ENCODE assay signal across 21 mouse cellular contexts in genomic region chr5:91566591-91566990, GRCm38 (mm10). TPM values are rescaled to one million over a fixed set of nuclear protein-coding genes. Genes with fewer than 3 reads are reported as not detected.
A peak's percentile ranks its signal among the peaks of the same experiment; 100 is the strongest.
DNase-seq lines count a peak whose midpoint lies in the region; ATAC-seq and TF ChIP-seq lines count a peak whose summit lies in the region.
"Had no signal": no experiment of that assay in that cellular context is flagged by ENCODE, and none has a peak within 500 bp of the region (broad histone marks: within the 10 kb centered on the region; RNA-seq: fewer than 3 reads in every experiment).

No protein-coding gene starts in this region.

- H3K27me3 ChIP-seq in forebrain, postnatal 0 days (ENCODE audit: insufficient read depth, low read length), result no peaks in the 10 kb centered on the region
- H3K27me3 ChIP-seq: embryonic facial prominence, embryonic 13.5 days; lung, embryonic 15.5 days; midbrain, embryonic 15.5 days had no signal

- no peaks in the 10 kb centered on the region for H3K9me3 ChIP-seq in forebrain, postnatal 0 days (ENCODE audit: low read length)
- H3K9me3 ChIP-seq: embryonic facial prominence, embryonic 13.5 days; lung, embryonic 15.5 days; midbrain, embryonic 15.5 days had no signal

- H3K4me1 ChIP-seq in forebrain, postnatal 0 days (ENCODE audit: insufficient read depth), result no peaks in the 10 kb centered on the region
- H3K4me1 ChIP-seq: lung, embryonic 15.5 days; midbrain, embryonic 15.5 days had no signal

- intact Hi-C loops in gastrocnemius, adult 2 months (cut with DNase I), result no loop called here

- H3K4me3 ChIP-seq in gastrocnemius, adult 2 months, result no peak overlapping the region
- H3K4me3 ChIP-seq in forebrain, postnatal 0 days (ENCODE audit: low read depth, low read length), result no peak overlapping the region
- H3K4me3 ChIP-seq: embryonic facial prominence, embryonic 13.5 days; lung, embryonic 15.5 days; midbrain, embryonic 15.5 days had no signal

- peak overlapping the region; percentile 63 for H3K27ac ChIP-seq in gastrocnemius, adult 2 months
- no peak overlapping the region for H3K27ac ChIP-seq in forebrain, postnatal 0 days (ENCODE audit: low read depth, low read length)
- H3K27ac ChIP-seq: embryonic facial prominence, embryonic 13.5 days; hindbrain, embryonic 14.5 days; lung, embryonic 15.5 days; midbrain, embryonic 15.5 days had no signal

- H3K4me2 ChIP-seq in forebrain, postnatal 0 days (ENCODE audit: low read depth), result no peak overlapping the region
- H3K4me2 ChIP-seq: embryonic facial prominence, embryonic 13.5 days; hindbrain, embryonic 14.5 days; lung, embryonic 15.5 days; midbrain, embryonic 15.5 days had no signal

- TF ChIP-seq CTCF in gastrocnemius, adult 2 months (IDR thresholded peaks at IDR 0.05), result no peak
- TF ChIP-seq CTCF in forebrain, postnatal 0 days (IDR thresholded peaks at IDR 0.05; ENCODE audit: low read depth), result no peak

- peak; percentile 34 for DNase-seq in gastrocnemius, adult 2 months
- DNase-seq in gastrocnemius, postnatal 10 days, result no peak
- peak; percentile 59 for DNase-seq in 3T3-L1 (ENCODE audit: low read depth, low spot score)
- DNase-seq in adrenal gland, postnatal 14 days, result peak; percentile 34
- DNase-seq in layer of hippocampus, adult 18-20 months (ENCODE audit: low spot score in 2 of 2), result no peak
- DNase-seq in left cerebral cortex, adult 18-20 months (ENCODE audit: low spot score in 2 of 2), result no peak
- no peak for DNase-seq in forebrain, postnatal 0 days
- DNase-seq: B cell, adult 2 months; cerebellum, adult 8-10 months; gastrocnemius, postnatal 25 days; kidney, adult 18-20 months; kidney, postnatal 4 days; layer of hippocampus, postnatal 36 days; left cerebral cortex, postnatal 4 days; thymus, postnatal 25 days had no signal

- no peaks in the 10 kb centered on the region for H3K36me3 ChIP-seq in forebrain, postnatal 0 days (ENCODE audit: insufficient read depth)
- H3K36me3 ChIP-seq: embryonic facial prominence, embryonic 13.5 days; lung, embryonic 15.5 days; midbrain, embryonic 15.5 days had no signal

- peak; percentile 28; the same call in 1 of the 2 replicates for ATAC-seq in megakaryocyte-erythroid progenitor cell, adult 5-6 weeks (replicated peaks; ENCODE audit: low FRiP score, low TSS enrichment, poor library complexity, severe bottlenecking)
- ATAC-seq in forebrain, postnatal 0 days, result no peak
- ATAC-seq: forebrain, embryonic 16.5 days; midbrain, embryonic 15.5 days had no signal

- WGBS in forebrain, postnatal 0 days, result 79% methylated on average over 3 of the region's 3 CpGs

- H3K9ac ChIP-seq in forebrain, postnatal 0 days, result no peak overlapping the region
- H3K9ac ChIP-seq: embryonic facial prominence, embryonic 13.5 days; hindbrain, embryonic 14.5 days; lung, embryonic 15.5 days; midbrain, embryonic 15.5 days had no signal

RNA-seq across cellular contexts. Expression of gene Parm1, which starts 49.2 kb away (rescaled TPM):
- 10 to 100 TPM; 13.1 to 19.9 TPM for total RNA-seq in gastrocnemius, adult 2 months (2021)
- total RNA-seq in gastrocnemius, postnatal 10 days (2021), result 10 to 100 TPM; 13.7 to 14.2 TPM
- total RNA-seq in adrenal gland, postnatal 14 days (2021), result 57.0 and 61.0 TPM in 2 replicates
- total RNA-seq in megakaryocyte-erythroid progenitor cell, adult 5-6 weeks (2014; fragmentation: Nextera tagmentation), result 6.8 and 11.5 TPM in 2 replicates
- 6.2 and 7.8 TPM in 2 replicates for total RNA-seq in megakaryocyte-erythroid progenitor cell, adult 5-6 weeks (2017)
- 10 to 100 TPM; 52.4 to 59.3 TPM for total RNA-seq in layer of hippocampus, adult 18-20 months (2021)
- total RNA-seq in left cerebral cortex, adult 18-20 months (2021), result 10 to 100 TPM; 37.6 to 41.3 TPM
- total RNA-seq in forebrain, postnatal 0 days (2014; rRNA removed), result 6.5 and 11.8 TPM in 2 replicates
- 4.7 and 7.3 TPM in 2 replicates for polyA plus RNA-seq in forebrain, postnatal 0 days (2015; fragmentation: Nextera tagmentation; extraction: Ambion mirVana)

Comparison
In these comparisons a context has a peak if more than half of its experiments do, and no peak if none do; other contexts are left out.
1. DNase-seq: peak in gastrocnemius, adult 2 months (single experiment), 3T3-L1 (single experiment) and adrenal gland, postnatal 14 days (single experiment); none in gastrocnemius, postnatal 10 days (single experiment), layer of hippocampus, adult 18-20 months (0 of 2), left cerebral cortex, adult 18-20 months (0 of 2) and forebrain, postnatal 0 days (single experiment).